Mouse (Mus musculus) right cerebral cortex, postnatal 4 days (tissue): ENCODE results near the gene Antxr1.

Source experiments
- DNase-seq: peaks from one replicate; pipeline ENCODE4 v3.0.0-alpha.2; 2022

Antxr1 gene

DNA sequence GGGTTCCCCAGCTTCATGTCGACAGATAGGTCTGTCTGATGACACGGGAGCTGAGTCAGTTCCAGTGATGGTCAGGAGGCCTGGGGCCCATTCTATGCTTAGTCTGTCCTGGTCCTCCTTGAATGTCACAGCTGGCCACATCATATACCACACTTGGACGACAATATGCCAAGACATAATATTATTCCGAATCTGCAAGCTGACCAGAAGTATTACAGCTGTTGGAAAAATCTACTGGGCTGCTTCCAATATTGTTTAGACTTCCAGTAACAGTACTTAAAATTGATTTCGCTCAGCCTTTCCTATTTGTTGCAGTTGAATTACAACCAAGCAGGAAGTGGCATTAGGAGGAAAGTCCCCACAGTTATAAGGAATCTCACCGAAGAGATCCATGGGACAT, 48.4 kb downstream of the Antxr1 start:
- DNase-seq: no peak

GRCm38 (mm10) chr6:87285365-87285749, 50.3 kb downstream of the Antxr1 start:
- no peak for DNase-seq

DNA sequence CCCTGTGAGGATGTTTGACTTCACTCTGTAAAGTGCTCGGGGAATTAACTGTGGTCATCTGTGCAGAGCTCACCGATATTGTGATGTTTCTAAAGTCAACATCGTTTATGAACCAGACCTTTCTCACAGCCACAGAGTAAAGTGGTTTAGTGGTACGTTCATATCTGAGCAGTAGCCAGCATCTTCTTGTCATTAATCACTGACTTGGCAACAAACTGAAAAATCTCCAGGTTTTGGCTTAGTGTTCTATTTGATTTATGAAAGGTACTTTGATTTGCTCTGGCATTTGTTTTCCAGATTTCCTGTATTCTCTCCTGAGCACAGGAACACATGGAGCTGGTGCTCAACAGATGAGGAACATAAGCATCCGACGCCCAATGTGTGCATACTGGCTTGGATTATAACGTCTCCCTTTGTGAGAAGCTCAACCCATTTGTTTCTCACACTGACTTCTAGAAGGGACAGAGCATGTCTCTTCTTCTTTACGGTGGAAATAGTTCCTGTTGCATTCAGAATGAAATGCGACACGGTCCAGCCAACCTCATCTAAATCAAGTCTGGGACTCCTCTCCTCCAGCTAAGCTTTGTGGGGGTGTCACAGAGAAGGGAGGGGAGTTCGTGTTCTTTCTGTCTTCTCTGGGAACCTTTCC, 50.8 kb downstream of the Antxr1 start:
- no peak for DNase-seq

DNA sequence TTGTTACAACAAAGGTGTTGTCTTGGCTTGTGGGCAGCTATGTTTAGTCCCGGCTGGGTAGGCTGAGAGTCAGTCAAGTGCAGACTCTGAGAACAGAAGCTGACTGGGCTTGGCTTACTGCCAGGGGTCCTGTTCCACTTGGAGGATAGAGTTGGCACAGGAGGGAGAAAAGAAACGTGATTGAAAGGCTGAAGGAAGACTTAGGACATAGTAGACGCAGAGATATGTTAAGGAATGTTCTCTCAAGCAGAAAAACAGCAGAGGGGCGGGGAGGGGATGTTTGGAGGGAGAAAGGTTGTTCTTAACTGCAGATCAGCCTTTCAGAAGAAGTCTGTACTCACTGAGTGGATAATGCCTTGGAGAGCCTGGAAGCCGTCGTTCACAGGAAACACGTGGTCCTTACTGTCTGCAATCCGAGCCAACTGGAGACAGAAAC, 53.3 kb downstream of the Antxr1 start:
- peak; percentile 48 for DNase-seq

GRCm38 (mm10) chr6:87281771-87282170, 53.9 kb downstream of the Antxr1 start:
- no peak for DNase-seq

DNA sequence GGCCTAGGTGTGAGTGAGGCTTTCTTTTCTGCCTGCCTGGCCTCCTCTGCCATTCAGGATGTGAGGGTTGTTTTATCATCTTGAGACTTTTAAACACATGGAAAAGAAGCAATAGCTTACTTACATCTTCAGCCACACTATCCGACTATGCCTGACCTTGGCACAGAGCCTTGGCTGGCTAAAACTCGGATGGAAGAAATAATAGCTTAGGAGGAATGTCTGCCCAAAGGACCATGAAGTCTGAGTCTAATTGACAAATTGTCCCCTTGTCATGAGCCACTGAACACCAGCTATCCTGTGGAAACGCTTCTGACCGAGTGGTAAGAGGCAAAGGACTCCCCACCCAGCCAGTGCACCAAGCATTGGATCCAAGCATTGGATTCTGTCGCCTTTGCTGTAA, 57.5 kb downstream of the Antxr1 start:
- no peak for DNase-seq

GRCm38 (mm10) chr6:87277527-87277926, 58.1 kb downstream of the Antxr1 start:
- peak; percentile 51 for DNase-seq

GRCm38 (mm10) chr6:87276941-87277340, 58.7 kb downstream of the Antxr1 start:
- DNase-seq: peak; percentile 13

- DNase-seq: no peak
Observed at GRCm38 (mm10) chr6:87274779-87275178, 60.8 kb downstream of the Antxr1 start.

- DNase-seq: no peak
Observed at GRCm38 (mm10) chr6:87273791-87274190, 61.8 kb downstream of the Antxr1 start.

DNA sequence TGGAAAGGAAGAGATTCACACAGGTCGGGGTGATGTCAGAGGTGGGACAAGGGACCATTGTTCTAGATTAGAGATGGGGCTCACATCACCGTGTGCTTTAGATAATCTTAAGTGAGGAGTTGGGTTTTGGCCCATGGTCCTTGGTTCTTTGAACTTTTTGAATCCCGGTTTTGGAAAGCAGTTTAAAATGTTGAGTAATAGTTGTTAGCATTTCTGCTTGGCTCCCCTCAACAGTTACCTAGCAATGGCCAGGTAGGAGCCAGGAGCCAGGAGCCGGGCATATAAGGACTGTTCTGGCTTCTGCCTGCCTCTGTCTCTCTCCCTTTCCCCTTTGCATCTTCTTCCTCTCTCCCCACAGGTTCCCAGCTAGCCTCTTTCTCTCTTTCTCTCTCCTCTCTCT, 62.5 kb downstream of the Antxr1 start:
- no peak for DNase-seq

GRCm38 (mm10) chr6:87272202-87272601, 63.4 kb downstream of the Antxr1 start:
- no peak for DNase-seq

- peak; percentile 54 for DNase-seq
Observed at GRCm38 (mm10) chr6:87270452-87270851, 65.2 kb downstream of the Antxr1 start.

DNA sequence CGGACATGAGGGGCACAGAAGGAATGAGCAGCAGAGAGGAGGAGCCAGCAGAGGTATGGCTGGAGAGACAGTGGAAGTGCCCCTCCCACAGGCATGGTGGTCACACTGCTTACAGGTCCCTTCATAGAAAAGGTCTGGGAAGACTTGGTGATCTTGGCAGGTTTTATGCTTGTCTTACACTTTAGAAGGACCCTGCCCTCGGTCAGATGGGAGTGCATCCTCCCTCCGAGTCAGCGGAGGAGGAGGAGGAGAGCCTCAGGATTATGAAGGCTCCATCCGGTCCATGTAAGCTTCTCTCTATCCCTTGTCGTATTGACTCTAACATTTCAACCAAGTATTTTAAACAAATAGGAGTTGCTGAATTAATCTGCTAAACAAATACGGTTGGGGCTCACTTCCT, 65.7 kb downstream of the Antxr1 start:
- DNase-seq: no peak

DNA sequence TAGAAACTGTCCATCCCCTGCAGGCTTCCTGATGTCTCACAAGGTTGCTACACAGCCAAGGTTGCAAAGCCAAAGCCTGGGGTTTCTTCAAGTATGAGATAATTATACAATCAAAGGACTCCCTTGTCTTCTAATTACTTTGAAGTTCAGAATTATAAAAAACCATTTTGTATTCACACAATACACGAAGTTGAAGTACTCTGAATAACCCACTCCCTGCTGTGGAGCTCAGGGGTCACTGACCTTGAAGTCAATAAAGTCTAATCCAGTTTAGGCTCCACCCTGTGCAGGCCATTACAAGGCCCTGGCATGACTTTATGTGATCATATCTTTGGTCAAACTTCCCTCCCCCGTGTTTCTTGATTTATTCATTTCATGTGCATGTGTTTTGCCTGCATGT, 73.0 kb downstream of the Antxr1 start:
- DNase-seq: no peak

DNA sequence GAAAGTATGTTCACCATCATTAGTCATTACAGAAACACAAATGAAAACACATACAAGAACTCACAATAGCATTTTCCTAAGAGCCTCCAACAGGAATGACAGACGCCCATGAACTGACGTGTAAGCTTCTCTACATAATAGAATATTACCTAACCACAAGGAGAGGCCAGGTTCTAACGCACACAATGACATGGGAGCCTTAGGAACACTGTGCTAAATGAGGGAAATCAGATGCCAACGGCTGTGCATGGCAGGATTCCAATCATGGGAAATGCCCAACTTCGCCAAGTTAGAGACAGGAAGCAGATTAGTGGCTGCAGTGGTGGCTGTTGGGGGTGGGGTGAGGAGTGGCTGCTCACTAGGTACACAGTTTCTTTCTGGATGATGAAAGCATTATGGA, 76.6 kb downstream of the Antxr1 start:
- DNase-seq: no peak

- peak; percentile 47 for DNase-seq
Observed at GRCm38 (mm10) chr6:87257981-87258775, 77.4 kb downstream of the Antxr1 start.

DNA sequence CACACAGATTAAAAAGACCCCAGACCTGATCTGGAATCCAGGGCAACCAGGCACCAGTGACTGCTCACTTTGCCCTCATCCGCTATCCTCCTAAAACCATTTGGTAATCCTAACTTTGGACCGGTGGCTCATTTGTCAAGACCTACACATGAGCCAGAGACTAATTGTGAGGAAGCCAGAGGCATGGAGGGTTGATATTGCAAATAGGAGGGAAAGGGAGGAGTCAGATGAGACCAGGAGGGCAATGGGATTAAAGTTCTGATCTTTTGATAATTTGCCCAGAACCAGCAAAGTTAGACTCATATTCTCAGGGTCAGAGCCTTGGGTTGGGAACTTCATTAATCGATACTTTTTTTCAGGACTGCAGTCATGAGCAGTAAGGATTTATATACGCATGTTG, 78.2 kb downstream of the Antxr1 start:
- no peak for DNase-seq

DNA sequence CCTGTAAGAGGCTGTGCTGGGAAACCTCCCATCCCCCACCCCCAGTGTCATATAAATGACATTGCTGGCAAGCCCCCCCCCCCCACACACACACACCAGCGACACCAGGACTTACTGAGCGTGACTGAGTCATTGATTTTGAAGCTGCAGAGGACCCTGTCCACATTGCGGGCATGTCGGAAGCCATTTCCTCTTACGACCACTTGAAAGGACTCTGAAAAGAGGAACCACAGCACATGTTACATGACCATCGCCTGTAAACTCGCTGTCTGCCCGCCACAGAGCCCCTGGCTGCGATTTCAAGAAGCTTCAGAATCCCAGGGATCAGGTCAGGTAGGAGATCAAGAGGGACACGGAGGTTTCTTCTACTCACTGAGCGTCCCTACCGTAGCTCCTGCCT, 80.0 kb downstream of the Antxr1 start:
- no peak for DNase-seq

- DNase-seq: no peak
Observed at GRCm38 (mm10) chr6:87254756-87255155, 80.9 kb downstream of the Antxr1 start.

DNA sequence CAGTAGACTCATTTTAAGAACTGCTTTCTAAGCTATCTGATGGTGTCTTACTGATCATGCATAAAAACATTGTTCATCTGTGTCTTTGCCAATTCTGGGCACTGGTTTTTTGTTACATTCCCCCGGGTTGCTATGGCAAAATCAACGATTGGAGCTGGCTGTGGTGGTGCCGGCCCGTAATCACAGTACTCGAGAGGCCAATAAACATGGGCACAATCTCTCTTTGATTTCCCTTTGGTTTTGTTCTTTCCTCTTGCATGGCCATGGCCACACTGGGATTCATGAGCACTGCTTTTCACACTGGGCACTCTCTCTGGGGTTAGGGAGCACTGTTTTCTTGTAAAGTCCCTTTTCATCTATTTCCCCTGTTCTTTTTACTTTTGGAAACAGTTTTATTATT, 83.9 kb downstream of the Antxr1 start:
- no peak for DNase-seq

GRCm38 (mm10) chr6:87250701-87251100, 84.9 kb downstream of the Antxr1 start:
- DNase-seq: no peak

DNA sequence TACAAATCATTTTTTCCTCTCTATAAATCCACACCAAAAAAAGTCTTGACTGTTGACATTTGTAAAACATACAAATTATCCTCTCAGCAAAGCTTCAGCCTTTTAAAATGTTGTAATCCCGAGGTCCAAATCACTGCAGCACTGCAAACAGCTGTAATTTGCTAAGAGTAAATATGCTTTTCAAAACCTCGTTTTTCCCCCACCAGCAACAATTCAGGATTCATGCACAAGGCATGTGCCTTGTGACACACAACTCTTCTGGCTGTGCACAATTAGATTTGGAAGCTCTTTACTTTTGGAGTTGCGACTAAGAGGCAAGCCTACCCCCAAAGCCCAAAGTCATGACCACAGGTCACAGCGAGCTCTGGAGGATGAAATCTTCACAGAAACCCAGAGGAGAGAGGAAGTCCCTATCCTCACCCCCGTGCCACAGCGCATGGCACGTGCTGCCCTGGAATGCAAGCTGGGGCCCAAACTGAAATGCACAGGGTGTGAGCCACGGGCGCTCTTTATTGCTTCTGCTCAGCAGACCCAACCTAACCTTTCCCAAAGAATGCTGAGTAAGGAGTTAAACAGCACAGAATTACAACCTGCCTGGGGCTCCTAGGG, 87.3 kb downstream of the Antxr1 start:
- DNase-seq: no peak
